In the genomic region with DNA sequence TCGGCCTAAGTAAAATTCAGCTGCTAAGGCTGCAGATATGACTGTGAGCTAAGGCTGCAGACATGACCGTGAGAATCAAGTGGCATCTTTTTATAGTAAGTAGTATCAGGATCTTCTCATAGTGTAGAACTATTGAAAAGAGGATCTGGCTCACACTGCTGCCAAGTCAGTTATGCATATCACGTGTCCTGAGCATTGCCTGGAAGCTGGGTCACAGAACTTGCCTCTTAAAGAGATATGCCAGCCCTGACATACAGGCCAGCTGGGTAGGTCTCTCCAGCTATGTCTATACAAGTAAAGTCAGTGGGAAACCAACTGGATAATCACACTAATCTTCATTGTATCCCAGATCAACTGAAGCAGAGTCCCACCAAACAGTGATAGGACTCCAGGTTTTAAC, we compare ENCODE assay signal across 25 mouse cellular contexts.
DNase-seq lines count a peak whose midpoint lies in the region; ATAC-seq and TF ChIP-seq lines count a peak whose summit lies in the region.
"Had no signal": no experiment of that assay in that cellular context is flagged by ENCODE, and none has a peak within 500 bp of the region (broad histone marks: within the 10 kb centered on the region; RNA-seq: fewer than 3 reads in every experiment).

No protein-coding gene starts in this region.

- WGBS in liver, postnatal 0 days (ENCODE audit: insufficient replicate concordance): 54% methylated on average over 3 of the region's 3 CpGs
- 24% methylated on average over 3 of the region's 3 CpGs for WGBS in heart, postnatal 0 days

- peak; percentile 55 for DNase-seq in gastrocnemius, adult 2 months
- DNase-seq in gastrocnemius, postnatal 25 days: no peak
- peak; percentile 18 for DNase-seq in liver, postnatal 0 days
- no peak for DNase-seq in liver
- peak; percentile 80 for DNase-seq in heart, postnatal 0 days (ENCODE audit: low spot score)
- no peak for DNase-seq in lung, postnatal 4 days
- no peak for DNase-seq in urinary bladder, postnatal 36 days (ENCODE audit: low spot score in 2 of 2)
- DNase-seq: cerebellum, adult 11-12 months; cerebellum, postnatal 14 days; gastrocnemius, postnatal 14 days; kidney, adult 2 months; kidney, postnatal 10 days; left cerebral cortex, postnatal 4 days; lung, adult 18-20 months; lung, postnatal 10 days; right cerebral cortex, postnatal 14 days; spleen, adult 18-20 months had no signal

- H3K9me3 ChIP-seq in liver, postnatal 0 days (ENCODE audit: low read length): no peaks in the 10 kb centered on the region
- no peaks in the 10 kb centered on the region for H3K9me3 ChIP-seq in heart, postnatal 0 days (replicated peaks; ENCODE audit: control insufficient read depth, low read length)
- H3K9me3 ChIP-seq: embryonic facial prominence, embryonic 15.5 days; heart, embryonic 13.5 days; limb, embryonic 15.5 days; neural tube, embryonic 15.5 days had no signal

- H3K9ac ChIP-seq in liver, postnatal 0 days (replicated peaks): no peak overlapping the region
- no peak overlapping the region for H3K9ac ChIP-seq in heart, postnatal 0 days (replicated peaks; ENCODE audit: low read depth, low read length)
- H3K9ac ChIP-seq: embryonic facial prominence, embryonic 15.5 days; heart, embryonic 13.5 days; hindbrain, embryonic 14.5 days; limb, embryonic 15.5 days; neural tube, embryonic 15.5 days had no signal

- no peak overlapping the region for H3K4me2 ChIP-seq in liver, postnatal 0 days (ENCODE audit: low read depth, low read length)
- no peak overlapping the region; the same call in 1 of the 2 replicates for H3K4me2 ChIP-seq in heart, postnatal 0 days (ENCODE audit: low read depth, low read length)
- H3K4me2 ChIP-seq: embryonic facial prominence, embryonic 15.5 days; heart, embryonic 13.5 days; hindbrain, embryonic 14.5 days; limb, embryonic 15.5 days; midbrain, embryonic 11.5 days; neural tube, embryonic 15.5 days had no signal

- TF ChIP-seq EP300 in liver, postnatal 0 days (IDR thresholded peaks at IDR 0.05; ENCODE audit: low read depth): no peak
- no peak for TF ChIP-seq EP300 in heart, postnatal 0 days (IDR thresholded peaks at IDR 0.05; ENCODE audit: low read depth)

- intact Hi-C loops in gastrocnemius, adult 2 months (cut with DNase I): loop anchor here (1.0 kb wide), 1 partner anchor 121 kb away; no protein-coding TSS in a partner anchor

- H3K27me3 ChIP-seq in liver, postnatal 0 days (ENCODE audit: insufficient read depth, low read length): no peaks in the 10 kb centered on the region
- H3K27me3 ChIP-seq in heart, postnatal 0 days (ENCODE audit: control insufficient read depth, insufficient read depth, low read length): no peaks in the 10 kb centered on the region
- H3K27me3 ChIP-seq: embryonic facial prominence, embryonic 15.5 days; heart, embryonic 13.5 days; limb, embryonic 15.5 days; neural tube, embryonic 15.5 days had no signal

- H3K4me1 ChIP-seq in liver, postnatal 0 days (ENCODE audit: insufficient read depth): no peaks in the 10 kb centered on the region
- peaks cover 3% of the 10 kb centered on the region; the same call in 1 of the 2 replicates for H3K4me1 ChIP-seq in heart, postnatal 0 days (ENCODE audit: control insufficient read depth, insufficient read depth)
- H3K4me1 ChIP-seq: embryonic facial prominence, embryonic 15.5 days; limb, embryonic 15.5 days; neural tube, embryonic 15.5 days had no signal

- H3K36me3 ChIP-seq in liver, postnatal 0 days (replicated peaks; ENCODE audit: insufficient read depth, low read length): no peaks in the 10 kb centered on the region
- H3K36me3 ChIP-seq in heart, postnatal 0 days (replicated peaks; ENCODE audit: control insufficient read depth, insufficient read depth, low read length): no peaks in the 10 kb centered on the region
- H3K36me3 ChIP-seq: embryonic facial prominence, embryonic 15.5 days; heart, embryonic 13.5 days; limb, embryonic 15.5 days; neural tube, embryonic 15.5 days had no signal

- TF ChIP-seq CTCF in gastrocnemius, adult 2 months (IDR thresholded peaks at IDR 0.05): no peak
- TF ChIP-seq CTCF in liver, postnatal 0 days (IDR thresholded peaks at IDR 0.05; ENCODE audit: low read depth): no peak
- TF ChIP-seq CTCF in heart, postnatal 0 days (IDR thresholded peaks at IDR 0.05; ENCODE audit: low read depth): no peak

- no peak overlapping the region for H3K4me3 ChIP-seq in gastrocnemius, adult 2 months
- no peak overlapping the region for H3K4me3 ChIP-seq in liver, postnatal 0 days (ENCODE audit: low read depth, low read length)
- no peak overlapping the region for H3K4me3 ChIP-seq in heart, postnatal 0 days (ENCODE audit: low read depth, low read length)
- H3K4me3 ChIP-seq: embryonic facial prominence, embryonic 15.5 days; heart, embryonic 13.5 days; limb, embryonic 15.5 days; neural tube, embryonic 15.5 days had no signal

- H3K27ac ChIP-seq in gastrocnemius, adult 2 months: no peak overlapping the region
- H3K27ac ChIP-seq in liver, postnatal 0 days (ENCODE audit: low read depth): no peak overlapping the region
- H3K27ac ChIP-seq in heart, postnatal 0 days (ENCODE audit: low read depth): 0 out of 2 replicates have a peak overlapping the region, but pooled peaks have one; percentile 26
- H3K27ac ChIP-seq: embryonic facial prominence, embryonic 15.5 days; heart, embryonic 13.5 days; hindbrain, embryonic 14.5 days; limb, embryonic 15.5 days; neural tube, embryonic 15.5 days had no signal

- peak; percentile 70 for ATAC-seq in liver, postnatal 0 days
- ATAC-seq in heart, postnatal 0 days (ENCODE audit: insufficient read depth, low read depth): peak; percentile 91
- ATAC-seq: forebrain, embryonic 14.5 days; Patski had no signal

Comparison
In these comparisons a context has a peak if more than half of its experiments do, and no peak if none do; other contexts are left out.
1. DNase-seq: peak in gastrocnemius, adult 2 months (single experiment), liver, postnatal 0 days (single experiment) and heart, postnatal 0 days (single experiment); none in gastrocnemius, postnatal 25 days (single experiment), liver (single experiment), lung, postnatal 4 days (0 of 2) and urinary bladder, postnatal 36 days (0 of 2).